Mouse (Mus musculus) midbrain, embryonic 14.5 days (tissue): ENCODE measurements around the gene Gfod1. TPM values are rescaled to one million over a fixed set of nuclear protein-coding genes. Genes with fewer than 3 reads are reported as not detected.
A peak's percentile ranks its signal among the peaks of the same experiment; 100 is the strongest.

Source experiments
- ATAC-seq: fragments of 200-750 bp; cut with Nextera tagmentation; 2 replicates; pipeline ENCODE4 v1.8.0; 2017; ENCODE audit warnings: moderate number of reproducible peaks, moderate library complexity; ENCODE audit not compliant: low FRiP score, low TSS enrichment
- DNase-seq: peaks from one replicate; pipeline ENCODE4 v3.0.0-alpha.2; 2015
- H3K27ac ChIP-seq: fragments of 300-500 bp; sonication (generic); replicated peaks from 2 replicates; pipeline ENCODE4 v1.5.1; 2014; ENCODE audit warnings: mild to moderate bottlenecking, low read depth, low read length, moderate library complexity
- H3K27me3 ChIP-seq: fragments of 300-500 bp; sonication (generic); 2 replicates; pipeline ENCODE4 v1.6.1; 2014; ENCODE audit warnings: low read length, control low read depth, mixed read lengths; ENCODE audit not compliant: control insufficient read depth, insufficient read depth
- H3K36me3 ChIP-seq: fragments of 300-500 bp; sonication (generic); 2 replicates; pipeline ENCODE4 v1.6.1; 2014; ENCODE audit warnings: low read length, control low read depth; ENCODE audit not compliant: control insufficient read depth, insufficient read depth
- H3K4me1 ChIP-seq: fragments of 300-500 bp; sonication (generic); 2 replicates; pipeline ENCODE4 v1.6.1; 2014; ENCODE audit warnings: mild to moderate bottlenecking, antibody characterized with exemption, low read length, control low read depth; ENCODE audit not compliant: control insufficient read depth, insufficient read depth
- H3K4me2 ChIP-seq: fragments of 300-500 bp; sonication (generic); 2 replicates; pipeline ENCODE4 v1.6.1; 2014; ENCODE audit warnings: mild to moderate bottlenecking, low read length, moderate library complexity
- H3K4me3 ChIP-seq: fragments of 300-500 bp; sonication (generic); replicated peaks from 2 replicates; pipeline ENCODE4 v1.5.1; 2014; ENCODE audit warnings: low read depth, low read length
- H3K9ac ChIP-seq: fragments of 300-500 bp; sonication (generic); replicated peaks from 2 replicates; pipeline ENCODE4 v1.6.1; 2014; ENCODE audit warnings: mild to moderate bottlenecking, low read length, moderate library complexity
- H3K9me3 ChIP-seq: fragments of 300-500 bp; sonication (generic); 2 replicates; pipeline ENCODE4 v1.6.1; 2016; ENCODE audit warnings: low read length, control low read depth, mixed read lengths; ENCODE audit not compliant: control insufficient read depth
- WGBS: fragments of 180-500 bp; shearing (Covaris S2); extraction: QIAGEN DNeasy Blood & Tissue Kit; methylation state at CpG from one replicate; pipeline ENCODE4 v1.1.7; 2014; 5-methylcytosine and 5-hydroxymethylcytosine counted together
- polyA plus RNA-seq: library from polyadenylated mRNA; unstranded; fragments of >200 nt; fragmentation: Nextera tagmentation; extraction: Ambion mirVana; gene quantifications from 2 replicates; pipeline ENCODE4 v1.2.1, GENCODE M21; 2014

The Gfod1 gene
- polyA plus RNA-seq, 1 experiment from 2014 or later: 3.7 TPM

GRCm38 (mm10) chr13:43217686-43218085 is 86.3 kb downstream of the Gfod1 start:
- ATAC-seq (no peak), DNase-seq (no peak)
- 89% methylated on average over 4 of the region's 4 CpGs for WGBS
- H3K9me3 ChIP-seq: no peaks in the 10 kb centered on the region
- no peak overlapping the region for H3K4me3 ChIP-seq
- H3K27ac ChIP-seq: no peak overlapping the region
- no peak overlapping the region for H3K4me2 ChIP-seq
- peaks cover 16% of the 10 kb centered on the region; the same call in 1 of the 2 replicates for H3K4me1 ChIP-seq
- no peaks in the 10 kb centered on the region for H3K36me3 ChIP-seq
- no peaks in the 10 kb centered on the region for H3K27me3 ChIP-seq
- no peak overlapping the region for H3K9ac ChIP-seq

- no peak for DNase-seq
- no peaks in the 10 kb centered on the region for H3K36me3 ChIP-seq
- H3K4me3 ChIP-seq: no peak overlapping the region
- 93% methylated on average over 8 of the region's 8 CpGs for WGBS
- no peak overlapping the region for H3K4me2 ChIP-seq
- peaks cover 19% of the 10 kb centered on the region; the same call in 1 of the 2 replicates for H3K4me1 ChIP-seq
- no peak overlapping the region for H3K9ac ChIP-seq
- H3K27ac ChIP-seq: no peak overlapping the region
- no peaks in the 10 kb centered on the region for H3K9me3 ChIP-seq
- no peaks in the 10 kb centered on the region for H3K27me3 ChIP-seq
- ATAC-seq: no peak
Observed at GRCm38 (mm10) chr13:43217059-43217458, 86.9 kb downstream of the Gfod1 start.

GRCm38 (mm10) chr13:43215994-43216706 is 87.8 kb downstream of the Gfod1 start:
- no peak overlapping the region for H3K4me3 ChIP-seq
- peak overlapping the region; percentile 20 for H3K27ac ChIP-seq
- ATAC-seq (no peak), DNase-seq (no peak)
- peak overlapping the region; percentile 48; the same call in 1 of the 2 replicates for H3K4me2 ChIP-seq
- H3K36me3 ChIP-seq: no peaks in the 10 kb centered on the region
- WGBS: 77% methylated on average over 9 of the region's 9 CpGs
- no peak overlapping the region for H3K9ac ChIP-seq
- H3K9me3 ChIP-seq: no peaks in the 10 kb centered on the region
- H3K4me1 ChIP-seq: peaks cover 19% of the 10 kb centered on the region; the same call in 1 of the 2 replicates
- no peaks in the 10 kb centered on the region for H3K27me3 ChIP-seq

GRCm38 (mm10) chr13:43215144-43215993 is 88.6 kb downstream of the Gfod1 start:
- H3K27me3 ChIP-seq: no peaks in the 10 kb centered on the region
- no peak overlapping the region for H3K9ac ChIP-seq
- H3K36me3 ChIP-seq: no peaks in the 10 kb centered on the region
- H3K27ac ChIP-seq: peak overlapping the region; percentile 20
- peaks cover 19% of the 10 kb centered on the region; the same call in 1 of the 2 replicates for H3K4me1 ChIP-seq
- WGBS: 15% methylated on average over 19 of the region's 19 CpGs
- ATAC-seq: peak; percentile 43; the same call in 1 of the 2 replicates
- DNase-seq: peak; percentile 78
- H3K4me2 ChIP-seq: peak overlapping the region; percentile 48
- H3K4me3 ChIP-seq: peak overlapping the region; percentile 12; the same call in 1 of the 2 replicates
- no peaks in the 10 kb centered on the region for H3K9me3 ChIP-seq

GRCm38 (mm10) chr13:43212338-43212737 is 91.6 kb downstream of the Gfod1 start:
- H3K9ac ChIP-seq: no peak overlapping the region
- 63% methylated on average over 7 of the region's 7 CpGs for WGBS
- no peaks in the 10 kb centered on the region for H3K27me3 ChIP-seq
- no peak for DNase-seq
- no peak for ATAC-seq
- no peak overlapping the region for H3K4me3 ChIP-seq
- no peak overlapping the region for H3K4me2 ChIP-seq
- H3K36me3 ChIP-seq: no peaks in the 10 kb centered on the region
- H3K27ac ChIP-seq: no peak overlapping the region
- peaks cover 19% of the 10 kb centered on the region; the same call in 1 of the 2 replicates for H3K4me1 ChIP-seq
- no peaks in the 10 kb centered on the region for H3K9me3 ChIP-seq

- WGBS: 89% methylated on average over 5 of the region's 5 CpGs
- ATAC-seq: no peak
- H3K4me1 ChIP-seq: peaks cover 15% of the 10 kb centered on the region; the same call in 1 of the 2 replicates
- H3K9ac ChIP-seq: no peak overlapping the region
- no peak overlapping the region for H3K27ac ChIP-seq
- H3K4me3 ChIP-seq: no peak overlapping the region
- H3K9me3 ChIP-seq: no peaks in the 10 kb centered on the region
- no peaks in the 10 kb centered on the region for H3K27me3 ChIP-seq
- DNase-seq: no peak
- H3K4me2 ChIP-seq: no peak overlapping the region
- no peaks in the 10 kb centered on the region for H3K36me3 ChIP-seq
Observed at GRCm38 (mm10) chr13:43210956-43211355, 93.0 kb downstream of the Gfod1 start.

GRCm38 (mm10) chr13:43209560-43209959 is 94.4 kb downstream of the Gfod1 start:
- Histone ChIP-seq H3K4me2 (no peak overlapping the region), H3K27ac (no peak overlapping the region), H3K4me3 (no peak overlapping the region), H3K9ac (no peak overlapping the region), H3K27me3 (no peaks in the 10 kb centered on the region), H3K9me3 (no peaks in the 10 kb centered on the region), H3K4me1 (0 out of 2 replicates have a peak, but pooled peaks cover 6% of the 10 kb centered on the region), H3K36me3 (no peaks in the 10 kb centered on the region)
- DNase-seq (no peak), ATAC-seq (no peak)
- 74% methylated on average over 5 of the region's 5 CpGs for WGBS

GRCm38 (mm10) chr13:43208914-43209439 is 95.0 kb downstream of the Gfod1 start:
- Histone ChIP-seq H3K9ac (no peak overlapping the region), H3K9me3 (no peaks in the 10 kb centered on the region), H3K4me2 (no peak overlapping the region), H3K27me3 (no peaks in the 10 kb centered on the region), H3K27ac (no peak overlapping the region), H3K4me3 (no peak overlapping the region), H3K36me3 (no peaks in the 10 kb centered on the region), H3K4me1 (0 out of 2 replicates have a peak, but pooled peaks cover 6% of the 10 kb centered on the region)
- ATAC-seq: no peak
- 47% methylated on average over 16 of the region's 16 CpGs for WGBS
- no peak for DNase-seq
